Mouse (Mus musculus) hindbrain, embryonic 12.5 days (tissue): ENCODE measurements at regions not wholly inside any gene's neighbourhood (a gene's known extent, or its start where the extent isn't known, plus 50 kb on each side); places are given as distances from the start of the nearest gene placed in this dataset.

Experiments
- ATAC-seq: fragments of 200-750 bp; cut with Nextera tagmentation; 2 replicates; pipeline ENCODE4 v1.8.0; 2017; ENCODE audit warnings: moderate TSS enrichment; ENCODE audit not compliant: low FRiP score
- H3K27ac ChIP-seq: fragments of 300-500 bp; sonication (generic); 2 replicates; pipeline ENCODE4 v1.5.1; 2016; ENCODE audit warnings: mild to moderate bottlenecking
- H3K27me3 ChIP-seq: fragments of 300-500 bp; sonication (generic); 2 replicates; pipeline ENCODE4 v1.6.1; 2016; ENCODE audit warnings: mild to moderate bottlenecking
- H3K36me3 ChIP-seq: fragments of 300-500 bp; sonication (generic); 2 replicates; pipeline ENCODE4 v1.6.1; 2016; ENCODE audit warnings: mild to moderate bottlenecking
- H3K4me1 ChIP-seq: fragments of 300-500 bp; sonication (generic); 2 replicates; pipeline ENCODE4 v1.6.1; 2016
- H3K4me2 ChIP-seq: fragments of 300-500 bp; sonication (generic); replicated peaks from 2 replicates; pipeline ENCODE4 v1.6.1; 2016; ENCODE audit warnings: mild to moderate bottlenecking
- H3K4me3 ChIP-seq: fragments of 300-500 bp; sonication (generic); 2 replicates; pipeline ENCODE4 v1.5.1; 2016; ENCODE audit warnings: mild to moderate bottlenecking
- H3K9ac ChIP-seq: fragments of 300-500 bp; sonication (generic); 2 replicates; pipeline ENCODE4 v1.6.1; 2016; ENCODE audit warnings: mild to moderate bottlenecking, moderate library complexity
- H3K9me3 ChIP-seq: fragments of 300-500 bp; sonication (generic); replicated peaks from 2 replicates; pipeline ENCODE4 v1.6.1; 2016; ENCODE audit warnings: mild to moderate bottlenecking
- WGBS: fragments of 180-500 bp; shearing (Covaris S2); methylation state at CpG from one replicate; pipeline ENCODE4 v1.1.7; 2016; 5-methylcytosine and 5-hydroxymethylcytosine counted together

GRCm38 (mm10) chr14:23237376-23237775 lies 776.9 kb downstream of the Kcnma1 start:
- Histone ChIP-seq H3K4me1 (peaks cover 4% of the 10 kb centered on the region; the same call in 1 of the 2 replicates), H3K9ac (no peak overlapping the region), H3K36me3 (no peaks in the 10 kb centered on the region), H3K4me3 (no peak overlapping the region), H3K27ac (no peak overlapping the region), H3K4me2 (no peak overlapping the region), H3K9me3 (no peaks in the 10 kb centered on the region), H3K27me3 (no peaks in the 10 kb centered on the region)
- 79% methylated on average over 2 of the region's 2 CpGs for WGBS
- no peak for ATAC-seq

- Histone ChIP-seq H3K9me3 (no peaks in the 10 kb centered on the region), H3K27ac (no peak overlapping the region), H3K36me3 (no peaks in the 10 kb centered on the region), H3K4me1 (0 out of 2 replicates have a peak, but pooled peaks cover 3% of the 10 kb centered on the region), H3K4me3 (no peak overlapping the region), H3K27me3 (no peaks in the 10 kb centered on the region), H3K4me2 (no peak overlapping the region), H3K9ac (no peak overlapping the region)
- no peak for ATAC-seq
- 87% methylated on average over 3 of the region's 3 CpGs for whole genome bisulfite sequencing
These were observed 815.6 kb downstream of the Kcnma1 start for GRCm38 (mm10) chr14:23198676-23199075.

- no peaks in the 10 kb centered on the region for H3K27me3 ChIP-seq
- H3K4me2 ChIP-seq, result no peak overlapping the region
- no peak overlapping the region for H3K27ac ChIP-seq
- H3K4me1 ChIP-seq, result peaks cover 7% of the 10 kb centered on the region; the same call in 1 of the 2 replicates
- H3K36me3 ChIP-seq, result no peaks in the 10 kb centered on the region
- no peaks in the 10 kb centered on the region for H3K9me3 ChIP-seq
- H3K9ac ChIP-seq, result no peak overlapping the region
- ATAC-seq, result no peak
- H3K4me3 ChIP-seq, result no peak overlapping the region
- whole genome bisulfite sequencing, result 68% methylated on average over 7 of the region's 7 CpGs
These were observed 819.4 kb downstream of the Kcnma1 start for GRCm38 (mm10) chr14:23194569-23195529.

- H3K36me3 ChIP-seq, result no peaks in the 10 kb centered on the region
- ATAC-seq, result no peak
- H3K4me3 ChIP-seq, result no peak overlapping the region
- no peaks in the 10 kb centered on the region for H3K9me3 ChIP-seq
- no peak overlapping the region for H3K27ac ChIP-seq
- peaks cover 7% of the 10 kb centered on the region; the same call in 1 of the 2 replicates for H3K4me1 ChIP-seq
- 52% methylated on average over 3 of the region's 3 CpGs for WGBS
- no peak overlapping the region for H3K4me2 ChIP-seq
- H3K27me3 ChIP-seq, result no peaks in the 10 kb centered on the region
- H3K9ac ChIP-seq, result no peak overlapping the region
These were observed 821.7 kb downstream of the Kcnma1 start for GRCm38 (mm10) chr14:23192566-23192965.

GRCm38 (mm10) chr14:23185359-23185758 lies 828.9 kb downstream of the Kcnma1 start:
- Histone ChIP-seq H3K27ac (no peak overlapping the region), H3K9me3 (no peaks in the 10 kb centered on the region), H3K36me3 (no peaks in the 10 kb centered on the region), H3K4me3 (no peak overlapping the region), H3K9ac (no peak overlapping the region), H3K4me2 (no peak overlapping the region), H3K4me1 (peaks cover 6% of the 10 kb centered on the region; the same call in 1 of the 2 replicates), H3K27me3 (no peaks in the 10 kb centered on the region)
- peak; percentile 48; the same call in 1 of the 2 replicates for ATAC-seq
- 52% methylated on average over 6 of the region's 6 CpGs for WGBS

- Histone ChIP-seq H3K9me3 (no peaks in the 10 kb centered on the region), H3K27ac (no peak overlapping the region), H3K4me2 (no peak overlapping the region), H3K4me3 (no peak overlapping the region), H3K9ac (no peak overlapping the region), H3K4me1 (no peaks in the 10 kb centered on the region), H3K27me3 (no peaks in the 10 kb centered on the region), H3K36me3 (no peaks in the 10 kb centered on the region)
- WGBS, result 90% methylated on average over 14 of the region's 14 CpGs
- ATAC-seq, result no peak
These were observed 844.9 kb downstream of the Kcnma1 start for GRCm38 (mm10) chr14:23169346-23169745.

GRCm38 (mm10) chr14:23160567-23160966 lies 853.7 kb downstream of the Kcnma1 start:
- ATAC-seq, result no peak
- Histone ChIP-seq H3K27ac (no peak overlapping the region), H3K36me3 (no peaks in the 10 kb centered on the region), H3K4me2 (no peak overlapping the region), H3K9ac (no peak overlapping the region), H3K27me3 (no peaks in the 10 kb centered on the region), H3K4me3 (no peak overlapping the region), H3K4me1 (no peaks in the 10 kb centered on the region), H3K9me3 (no peaks in the 10 kb centered on the region)
- 65% methylated on average over 1 of the region's 1 CpGs for WGBS

- no peaks in the 10 kb centered on the region for H3K27me3 ChIP-seq
- no peaks in the 10 kb centered on the region for H3K9me3 ChIP-seq
- no peak for ATAC-seq
- H3K4me3 ChIP-seq, result no peak overlapping the region
- H3K27ac ChIP-seq, result no peak overlapping the region
- no peaks in the 10 kb centered on the region for H3K4me1 ChIP-seq
- H3K9ac ChIP-seq, result no peak overlapping the region
- no peak overlapping the region for H3K4me2 ChIP-seq
- H3K36me3 ChIP-seq, result no peaks in the 10 kb centered on the region
These were observed 863.9 kb downstream of the Kcnma1 start for GRCm38 (mm10) chr14:23150431-23150830.

GRCm38 (mm10) chr14:23146981-23147380 lies 867.3 kb downstream of the Kcnma1 start:
- Histone ChIP-seq H3K4me1 (0 out of 2 replicates have a peak, but pooled peaks cover 2% of the 10 kb centered on the region), H3K36me3 (no peaks in the 10 kb centered on the region), H3K4me2 (no peak overlapping the region), H3K27ac (no peak overlapping the region), H3K9me3 (no peaks in the 10 kb centered on the region), H3K27me3 (no peaks in the 10 kb centered on the region), H3K9ac (no peak overlapping the region), H3K4me3 (no peak overlapping the region)
- 90% methylated on average over 1 of the region's 1 CpGs for WGBS
- ATAC-seq, result no peak

- H3K9me3 ChIP-seq, result no peaks in the 10 kb centered on the region
- no peaks in the 10 kb centered on the region for H3K27me3 ChIP-seq
- WGBS, result 100% methylated on average over 1 of the region's 1 CpGs
- no peak for ATAC-seq
- H3K4me1 ChIP-seq, result 0 out of 2 replicates have a peak, but pooled peaks cover 2% of the 10 kb centered on the region
- H3K36me3 ChIP-seq, result no peaks in the 10 kb centered on the region
- no peak overlapping the region for H3K4me3 ChIP-seq
- no peak overlapping the region for H3K27ac ChIP-seq
- H3K9ac ChIP-seq, result no peak overlapping the region
- no peak overlapping the region for H3K4me2 ChIP-seq
These were observed 873.9 kb downstream of the Kcnma1 start for GRCm38 (mm10) chr14:23140385-23140784.

- Histone ChIP-seq H3K36me3 (no peaks in the 10 kb centered on the region), H3K9me3 (no peaks in the 10 kb centered on the region), H3K4me2 (no peak overlapping the region), H3K27me3 (no peaks in the 10 kb centered on the region), H3K4me1 (no peaks in the 10 kb centered on the region), H3K4me3 (no peak overlapping the region), H3K27ac (no peak overlapping the region), H3K9ac (no peak overlapping the region)
- 89% methylated on average over 2 of the region's 2 CpGs for WGBS
- ATAC-seq, result no peak
These were observed 879.6 kb downstream of the Kcnma1 start for GRCm38 (mm10) chr14:23134723-23135122.

- 75% methylated on average over 7 of the region's 7 CpGs for WGBS
- Histone ChIP-seq H3K36me3 (no peaks in the 10 kb centered on the region), H3K27ac (no peak overlapping the region), H3K4me3 (no peak overlapping the region), H3K4me2 (no peak overlapping the region), H3K27me3 (no peaks in the 10 kb centered on the region), H3K9ac (no peak overlapping the region), H3K9me3 (no peaks in the 10 kb centered on the region), H3K4me1 (no peaks in the 10 kb centered on the region)
- no peak for ATAC-seq
These were observed 882.4 kb downstream of the Kcnma1 start for GRCm38 (mm10) chr14:23131736-23132519.
